24 mouse cellular contexts compared by ENCODE assay signal in the genomic region with DNA sequence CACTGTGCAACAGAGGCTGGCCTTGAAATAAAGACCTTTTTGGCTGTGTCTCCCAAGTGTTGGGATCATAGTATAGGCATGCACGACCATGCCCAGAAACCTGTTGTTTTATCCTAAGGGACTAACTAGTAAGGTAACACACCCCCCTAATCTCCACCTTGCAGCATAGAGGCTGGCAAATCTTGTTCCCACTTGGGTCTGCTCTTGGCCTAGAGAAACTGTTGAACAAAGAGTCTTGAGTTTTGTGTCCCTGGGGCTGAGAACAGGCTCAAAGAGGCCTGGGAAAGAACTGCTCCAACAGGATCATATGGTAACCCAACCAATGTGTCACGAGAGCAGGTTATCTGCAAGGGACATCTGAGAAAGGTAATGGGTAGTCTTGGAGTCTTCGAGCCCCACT. TPM values are rescaled to one million over a fixed set of nuclear protein-coding genes. Genes with fewer than 3 reads are reported as not detected.
DNase-seq lines count a peak whose midpoint lies in the region; ATAC-seq and TF ChIP-seq lines count a peak whose summit lies in the region.
"Had no signal": no experiment of that assay in that cellular context is flagged by ENCODE, and none has a peak within 500 bp of the region (broad histone marks: within the 10 kb centered on the region; RNA-seq: fewer than 3 reads in every experiment).

No protein-coding gene starts in this region.

- H3K27ac ChIP-seq in liver, embryonic 12.5 days, result 0 out of 2 replicates have a peak overlapping the region, but pooled peaks have one; percentile 7
- H3K27ac ChIP-seq in liver, embryonic 11.5 days (ENCODE audit: low read depth, low read length), result no peak overlapping the region
- H3K27ac ChIP-seq in stomach, postnatal 0 days (replicated peaks), result 0 out of 2 replicates have a peak overlapping the region, but pooled peaks have one; percentile 8
- H3K27ac ChIP-seq: embryonic facial prominence, embryonic 10.5 days; embryonic facial prominence, embryonic 12.5 days; forebrain, embryonic 10.5 days; forebrain, embryonic 12.5 days had no signal

- DNase-seq in liver, embryonic 11.5 days (ENCODE audit: low spot score), result no peak
- peak; percentile 93 for DNase-seq in fat pad, adult 2 months (ENCODE audit: extremely low read depth, low read depth, low spot score)
- no peak for DNase-seq in stomach, postnatal 0 days (ENCODE audit: low spot score)
- no peak for DNase-seq in lung, postnatal 4 days
- DNase-seq: adrenal gland, adult 8-10 months; adrenal gland, postnatal 14 days; adrenal gland, postnatal 36 days; B cell, adult 2 months; cerebellum, adult 11-12 months; cerebellum, adult 2 months; cerebellum, adult 9-10 months; cerebellum, postnatal 10 days had no signal

- H3K27me3 ChIP-seq in liver, embryonic 12.5 days (replicated peaks), result no peaks in the 10 kb centered on the region
- no peaks in the 10 kb centered on the region for H3K27me3 ChIP-seq in liver, embryonic 11.5 days (replicated peaks; ENCODE audit: control insufficient read depth, insufficient read depth, low read length)
- H3K27me3 ChIP-seq in stomach, postnatal 0 days (ENCODE audit: control insufficient read depth, insufficient read depth, low read length), result no peaks in the 10 kb centered on the region
- H3K27me3 ChIP-seq: CH12.LX; embryonic facial prominence, embryonic 12.5 days; forebrain, embryonic 12.5 days; Patski had no signal

- H3K9ac ChIP-seq in liver, embryonic 12.5 days, result no peak overlapping the region
- H3K9ac ChIP-seq in liver, embryonic 11.5 days (ENCODE audit: low read depth, low read length), result no peak overlapping the region
- H3K9ac ChIP-seq in stomach, postnatal 0 days (ENCODE audit: low read length), result no peak overlapping the region
- H3K9ac ChIP-seq: embryonic facial prominence, embryonic 12.5 days; forebrain, embryonic 12.5 days had no signal

- ATAC-seq in liver, embryonic 12.5 days, result no peak
- ATAC-seq in liver, embryonic 11.5 days (replicated peaks; ENCODE audit: low FRiP score), result no peak
- no peak for ATAC-seq in stomach, postnatal 0 days (ENCODE audit: low FRiP score, low TSS enrichment)
- ATAC-seq: activated CD4-positive, CD25-positive, alpha-beta regulatory T cell, adult 4 months; CD4-positive, CD25-positive, alpha-beta regulatory T cell, adult 4 months; forebrain, embryonic 14.5 days; forebrain, embryonic 16.5 days; Patski had no signal

- no peak for TF ChIP-seq CTCF in stomach, postnatal 0 days (IDR thresholded peaks at IDR 0.05; ENCODE audit: low read depth)

- 80% methylated on average over 3 of the region's 3 CpGs for WGBS in liver, embryonic 12.5 days (ENCODE audit: insufficient replicate concordance)
- 88% methylated on average over 3 of the region's 3 CpGs for WGBS in liver, embryonic 11.5 days
- WGBS in stomach, postnatal 0 days, result 72% methylated on average over 3 of the region's 3 CpGs

- H3K4me1 ChIP-seq in liver, embryonic 12.5 days, result peaks cover 45% of the 10 kb centered on the region
- peaks cover 18% of the 10 kb centered on the region for H3K4me1 ChIP-seq in liver, embryonic 11.5 days (replicated peaks; ENCODE audit: control insufficient read depth, insufficient read depth, low read length)
- no peaks in the 10 kb centered on the region for H3K4me1 ChIP-seq in stomach, postnatal 0 days (replicated peaks; ENCODE audit: control insufficient read depth, insufficient read depth)
- H3K4me1 ChIP-seq: embryonic facial prominence, embryonic 10.5 days; embryonic facial prominence, embryonic 12.5 days; forebrain, embryonic 12.5 days had no signal

- H3K4me2 ChIP-seq in liver, embryonic 12.5 days, result no peak overlapping the region
- H3K4me2 ChIP-seq in liver, embryonic 11.5 days, result no peak overlapping the region
- no peak overlapping the region for H3K4me2 ChIP-seq in stomach, postnatal 0 days (replicated peaks; ENCODE audit: low read depth)
- H3K4me2 ChIP-seq: embryonic facial prominence, embryonic 12.5 days; forebrain, embryonic 12.5 days had no signal

- no peak for TF ChIP-seq EP300 in stomach, postnatal 0 days (optimal IDR thresholded peaks at IDR 0.05)

- H3K4me3 ChIP-seq in liver, embryonic 12.5 days, result no peak overlapping the region
- H3K4me3 ChIP-seq in liver, embryonic 11.5 days (ENCODE audit: low read depth, low read length), result no peak overlapping the region
- H3K4me3 ChIP-seq in stomach, postnatal 0 days (ENCODE audit: low read depth, low read length), result no peak overlapping the region
- H3K4me3 ChIP-seq: embryonic facial prominence, embryonic 10.5 days; embryonic facial prominence, embryonic 12.5 days; forebrain, embryonic 10.5 days; forebrain, embryonic 12.5 days had no signal

- H3K36me3 ChIP-seq in liver, embryonic 12.5 days, result peaks cover 66% of the 10 kb centered on the region
- H3K36me3 ChIP-seq in liver, embryonic 11.5 days (ENCODE audit: control insufficient read depth, insufficient read depth, low read length), result peaks cover 28% of the 10 kb centered on the region
- H3K36me3 ChIP-seq in stomach, postnatal 0 days (ENCODE audit: control insufficient read depth, insufficient read depth, low read length), result peaks cover 25% of the 10 kb centered on the region

- H3K9me3 ChIP-seq in liver, embryonic 12.5 days (replicated peaks), result no peaks in the 10 kb centered on the region
- no peaks in the 10 kb centered on the region for H3K9me3 ChIP-seq in liver, embryonic 11.5 days (ENCODE audit: control insufficient read depth, low read length)
- no peaks in the 10 kb centered on the region for H3K9me3 ChIP-seq in stomach, postnatal 0 days (ENCODE audit: control insufficient read depth, low read length)
- H3K9me3 ChIP-seq: embryonic facial prominence, embryonic 10.5 days; embryonic facial prominence, embryonic 12.5 days; forebrain, embryonic 10.5 days; forebrain, embryonic 12.5 days; G1E had no signal

RNA-seq across cellular contexts. Expression of a gene that starts 27.6 kb away (rescaled TPM):
- polyA plus RNA-seq in liver, embryonic 12.5 days (2016; fragmentation: Nextera tagmentation; extraction: Ambion mirVana), result 10.7 and 12.6 TPM in 2 replicates
- 17.8 and 21.9 TPM in 2 replicates for polyA plus RNA-seq in liver, embryonic 11.5 days (2014; fragmentation: Nextera tagmentation; extraction: Ambion mirVana)
- polyA plus RNA-seq in stomach, postnatal 0 days (2015; fragmentation: Nextera tagmentation; extraction: Ambion mirVana), result 11.4 TPM in 2 replicates
